Mouse (Mus musculus) neural tube, embryonic 10.5 days (tissue): Measurements from ENCODE around the gene Fank1.
A peak's percentile ranks its signal among the peaks of the same experiment; 100 is the strongest.

Experiments
- DNase-seq: peaks from one replicate; pipeline ENCODE4 v3.0.0-alpha.2; 2017; ENCODE audit warnings: low spot score; ENCODE audit errors: extremely low spot score

Gene Fank1

DNA sequence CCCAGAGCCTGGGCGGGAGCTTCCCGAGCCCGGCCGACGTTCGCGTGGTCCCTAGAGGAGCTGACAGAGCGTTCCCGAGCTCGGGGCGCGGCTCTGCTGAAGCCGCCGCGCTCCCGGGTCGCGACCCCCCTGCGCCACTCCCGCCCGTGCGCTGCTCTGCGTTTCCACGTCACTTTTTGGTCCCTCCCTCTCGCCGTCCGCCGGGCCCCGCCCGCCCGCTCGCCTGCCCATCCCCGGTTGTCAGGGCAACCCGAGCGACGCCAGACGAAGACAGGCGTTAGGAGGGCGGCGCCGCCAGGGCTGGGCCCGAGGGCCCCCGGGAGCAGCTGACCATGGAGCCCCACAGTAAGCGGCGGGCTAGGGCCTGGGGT lies at the start of gene Fank1:
Fank1 (plus strand) TSS at position 236 of the 371 bp plus-strand sequence.
- DNase-seq: peak; percentile 91

DNA sequence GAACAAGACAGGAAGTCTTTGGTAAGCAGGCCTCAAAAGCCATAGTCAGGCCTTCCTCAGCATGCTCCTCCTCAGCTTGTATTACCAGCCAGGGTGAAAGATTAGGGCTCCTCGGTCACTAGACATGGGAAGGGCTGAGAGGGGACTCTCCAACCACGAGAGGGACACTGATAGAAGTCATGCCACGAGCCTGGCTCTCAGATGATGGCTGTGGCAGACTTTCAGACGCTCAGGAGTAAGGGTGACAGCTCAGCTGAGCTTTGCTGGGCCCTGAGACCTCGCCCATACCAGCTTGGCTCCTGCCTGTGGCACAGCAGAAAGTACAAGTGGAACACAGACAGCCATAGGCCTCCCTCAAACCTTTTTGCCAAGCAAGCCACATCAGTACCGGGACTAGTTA lies 49.6 kb upstream of the Fank1 start:
- DNase-seq: no peak

DNA sequence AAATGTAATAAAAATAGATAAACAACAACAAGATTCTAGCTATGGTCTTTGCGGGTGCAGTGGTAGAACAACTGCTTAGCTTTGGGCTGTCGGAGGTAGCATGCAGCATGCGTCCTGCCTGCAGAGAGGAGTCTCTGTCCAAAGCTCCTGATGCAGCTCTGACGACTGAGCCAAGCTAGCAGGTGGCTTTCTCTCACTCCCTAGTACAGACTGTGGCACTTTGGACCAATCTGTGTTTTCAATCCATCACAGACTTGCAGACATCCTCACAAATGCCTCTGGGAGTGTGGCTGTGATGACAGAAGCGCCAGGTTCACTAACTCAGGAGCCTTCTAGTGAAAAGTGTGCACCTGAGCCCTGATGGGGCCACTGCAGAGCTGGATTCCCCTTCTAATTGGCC lies 47.3 kb upstream of the Fank1 start:
- no peak for DNase-seq

DNA sequence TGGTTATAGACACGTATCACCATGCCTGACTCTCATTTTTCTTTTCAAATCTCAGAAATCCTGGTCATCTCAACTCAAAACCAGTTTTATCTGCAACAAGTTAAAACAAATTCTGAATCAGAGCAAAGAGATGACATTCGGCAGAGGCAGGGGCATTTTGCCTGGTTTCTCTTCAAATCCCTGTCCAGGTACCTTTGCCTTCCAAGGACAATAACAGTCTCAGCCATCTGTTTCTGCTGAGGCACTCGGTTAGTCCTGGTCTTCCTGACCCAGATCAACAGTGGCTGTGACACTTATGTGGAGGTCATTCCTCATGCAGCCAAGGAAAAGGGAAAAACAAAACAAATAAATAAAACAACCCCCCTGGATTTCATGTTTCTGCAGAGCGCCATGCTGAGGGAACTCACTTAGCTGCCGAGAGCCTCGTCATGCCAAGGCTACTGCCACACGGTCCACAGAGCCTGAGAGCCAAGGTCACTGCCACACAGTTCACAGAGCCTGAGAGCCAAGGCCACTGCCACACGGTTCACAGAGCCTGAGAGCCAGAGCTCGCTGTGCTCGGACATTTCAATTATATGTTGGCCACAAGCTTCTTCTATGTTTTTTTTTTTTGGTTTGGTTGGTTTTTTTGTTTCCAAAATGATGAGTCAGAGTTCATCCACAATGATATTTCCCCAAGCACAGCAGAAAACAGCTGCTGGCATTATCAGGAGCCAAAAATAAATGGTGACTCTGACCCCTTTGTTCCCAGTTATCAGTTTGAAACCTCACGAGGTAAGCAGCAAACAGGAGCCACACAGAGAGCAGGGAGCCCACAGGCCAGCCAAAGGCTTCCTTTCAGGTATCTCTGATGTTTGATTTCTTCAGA lies 46.1 kb upstream of the Fank1 start:
- no peak for DNase-seq

DNA sequence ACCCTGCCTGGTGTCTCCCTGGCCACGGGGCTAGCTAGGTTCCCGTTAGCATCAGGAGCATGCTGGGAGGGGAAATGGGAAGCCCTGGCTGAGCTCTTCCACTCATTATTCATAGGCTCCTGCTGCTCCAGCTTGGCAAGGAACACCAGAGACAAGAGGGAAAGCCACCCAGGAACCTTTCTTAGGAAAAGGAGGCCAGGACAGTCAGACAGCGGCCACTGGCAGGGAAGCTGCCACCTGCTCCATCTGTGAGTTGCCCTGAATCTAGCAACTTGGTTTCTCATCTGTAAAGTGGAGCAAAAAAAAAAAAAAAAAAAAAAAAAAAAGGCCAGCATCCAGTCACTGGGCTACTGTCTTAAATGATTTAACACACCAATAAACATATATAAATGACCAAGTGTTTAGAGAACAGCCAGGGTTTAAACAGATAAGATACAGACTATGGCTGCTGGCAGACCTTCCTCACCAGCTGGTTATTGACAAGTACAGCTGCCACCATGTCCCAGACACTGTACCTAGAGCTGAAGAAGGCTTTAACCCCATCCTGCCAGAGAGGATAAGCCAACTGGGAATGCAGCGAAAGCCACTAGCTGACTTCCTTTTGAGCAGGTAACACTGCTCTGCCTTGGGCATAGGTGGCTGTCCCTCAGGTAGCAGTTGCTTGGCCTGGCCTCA lies 44.6 kb upstream of the Fank1 start:
- no peak for DNase-seq

DNA sequence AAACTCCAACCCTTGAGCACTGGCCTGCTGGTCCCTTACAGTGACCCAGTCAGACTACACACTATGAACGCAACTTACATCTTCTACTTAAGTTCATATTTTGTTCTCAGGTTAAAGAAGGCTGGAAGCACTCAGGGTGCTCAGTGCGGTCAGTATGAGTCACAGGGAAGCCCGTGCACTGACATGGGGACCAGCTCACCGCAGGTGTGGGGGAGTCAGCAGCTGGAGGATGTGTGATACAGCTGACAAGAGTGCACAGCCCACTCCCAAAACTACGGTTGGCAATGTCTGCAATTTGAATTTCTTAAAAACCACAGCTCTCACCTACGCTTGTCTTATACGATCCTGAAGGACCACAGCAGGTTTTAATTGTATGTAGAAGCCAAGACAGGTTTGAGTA lies 36.1 kb upstream of the Fank1 start:
- no peak for DNase-seq

DNA sequence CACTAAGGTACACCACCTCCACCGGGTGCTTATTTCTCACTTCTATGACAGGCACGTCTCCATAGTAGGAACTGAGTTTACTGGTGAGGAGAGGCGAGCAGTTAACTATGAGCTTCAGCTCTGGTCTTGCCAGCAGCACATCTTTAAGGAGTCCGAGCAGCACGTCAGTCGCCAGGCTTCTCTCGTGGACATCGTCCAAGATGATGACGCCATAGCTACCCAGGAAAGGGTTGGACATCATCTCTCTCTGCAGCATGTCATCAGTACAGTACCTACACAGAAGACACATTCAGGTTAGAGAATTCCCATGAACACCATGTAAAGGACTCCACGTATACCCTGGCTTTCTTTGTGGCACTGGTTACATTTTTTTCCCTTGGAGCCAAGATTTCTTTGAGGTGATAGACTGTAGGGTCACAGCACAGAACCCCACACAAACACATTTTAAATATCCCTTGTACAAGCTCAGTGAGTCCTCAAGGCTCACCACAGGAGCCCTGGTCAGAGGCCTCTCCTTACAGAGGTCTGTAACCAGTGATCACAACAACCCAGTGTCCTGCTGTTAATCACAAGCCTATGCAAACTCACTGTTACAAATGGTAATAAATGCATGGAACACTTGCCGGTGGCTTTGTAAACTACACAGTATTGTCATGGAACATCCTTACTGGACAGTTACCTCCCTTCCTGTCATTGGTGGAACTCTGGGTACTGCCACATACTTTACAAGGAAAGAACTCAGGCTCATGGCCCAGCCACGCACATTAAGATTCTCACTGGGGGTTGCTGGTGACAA lies 33.9 kb upstream of the Fank1 start:
- no peak for DNase-seq

DNA sequence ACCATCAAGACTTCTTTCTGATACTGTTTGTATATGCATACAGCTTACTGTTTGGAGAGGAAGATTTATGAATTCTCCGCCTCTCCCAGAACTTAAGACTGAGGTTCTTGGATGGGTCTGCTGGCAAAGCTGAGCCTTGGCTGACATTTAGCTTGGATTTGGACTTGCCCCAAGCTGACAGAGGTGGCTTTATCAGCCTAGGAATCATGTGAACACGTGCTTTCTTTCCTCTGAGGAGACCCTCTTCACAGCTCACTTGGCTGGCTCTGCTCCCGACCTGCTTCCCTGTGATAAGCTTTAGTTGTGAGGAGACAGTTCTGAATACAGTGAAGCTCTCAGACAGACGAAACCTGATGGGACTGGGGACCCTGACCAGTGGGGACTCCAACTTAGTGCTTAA lies 33.0 kb upstream of the Fank1 start:
- DNase-seq: no peak

DNA sequence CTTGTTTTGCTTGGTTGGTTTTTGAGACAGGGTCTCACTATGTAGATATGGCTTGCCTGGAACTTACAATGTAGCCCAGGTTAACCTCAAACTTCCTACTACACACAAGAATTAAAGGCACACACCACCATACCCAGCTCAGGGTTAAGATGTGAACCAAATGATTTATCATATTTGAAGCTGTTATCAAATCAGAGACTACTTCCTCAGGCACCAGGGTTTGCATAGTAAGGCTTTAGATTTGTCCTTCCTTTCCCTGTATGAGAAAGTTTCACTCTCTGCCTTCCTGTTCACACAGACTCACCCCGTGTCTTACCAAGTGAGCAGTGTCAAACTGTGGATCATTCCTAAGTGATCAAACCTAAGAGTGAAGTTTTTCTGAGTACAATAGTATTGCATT lies 32.5 kb upstream of the Fank1 start:
- DNase-seq: no peak

DNA sequence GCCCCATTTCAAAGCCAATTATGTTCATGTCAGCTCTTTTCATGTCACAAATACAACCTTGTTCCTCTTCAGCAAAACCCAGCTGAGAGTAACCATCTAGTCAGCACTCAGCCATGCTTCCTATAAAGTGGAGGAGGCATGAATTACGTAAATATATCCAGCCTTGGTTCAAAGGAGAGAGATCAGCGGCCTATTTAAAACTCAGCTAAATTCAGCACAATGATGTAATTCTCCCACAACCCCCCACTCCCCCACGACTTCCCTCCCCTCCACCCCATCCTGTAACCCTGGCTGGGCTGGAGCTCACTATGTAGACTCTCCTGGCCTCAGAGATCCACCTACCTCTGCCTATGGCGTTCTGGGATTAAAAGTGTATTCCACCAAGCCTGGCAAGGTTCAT lies 32.0 kb upstream of the Fank1 start:
- DNase-seq: no peak

DNA sequence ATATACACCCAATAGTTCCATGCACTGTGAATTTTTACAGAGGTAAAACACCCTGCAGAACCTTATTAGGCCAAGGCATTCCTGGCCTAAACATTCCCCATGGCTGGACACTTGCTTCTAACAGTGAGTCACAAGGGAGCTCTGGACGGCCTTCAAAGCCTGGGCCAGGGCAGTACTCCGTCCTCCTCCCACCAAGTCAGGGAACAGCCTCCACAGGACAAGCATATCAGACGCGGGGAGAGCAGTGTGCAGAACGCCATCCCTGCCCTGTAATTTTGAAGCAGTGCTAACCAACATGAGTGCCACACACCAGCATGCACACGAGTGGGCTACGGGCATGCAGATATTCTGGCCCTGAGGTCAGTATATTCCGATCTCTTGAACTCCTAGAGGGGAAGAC lies 29.3 kb upstream of the Fank1 start:
- no peak for DNase-seq

DNA sequence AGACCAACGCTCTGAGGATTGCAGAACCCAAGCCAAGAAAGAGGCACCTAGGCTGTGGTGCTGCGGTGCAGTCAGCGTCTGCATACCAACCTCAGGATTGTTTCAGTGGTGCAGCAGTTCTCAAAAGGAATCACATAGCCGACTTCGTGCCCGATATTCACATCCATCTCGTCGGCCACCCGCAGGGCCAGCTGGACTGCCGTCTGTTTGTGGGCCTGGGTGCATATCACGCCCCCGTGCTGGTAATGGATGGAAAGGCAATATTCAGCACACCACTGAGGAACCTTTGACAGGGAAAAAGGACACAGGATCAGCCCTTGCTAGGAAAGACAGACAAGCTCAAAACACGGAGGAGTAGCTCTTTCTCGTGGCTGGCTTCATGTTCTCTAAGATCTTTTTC lies 27.9 kb upstream of the Fank1 start:
- DNase-seq: no peak

DNA sequence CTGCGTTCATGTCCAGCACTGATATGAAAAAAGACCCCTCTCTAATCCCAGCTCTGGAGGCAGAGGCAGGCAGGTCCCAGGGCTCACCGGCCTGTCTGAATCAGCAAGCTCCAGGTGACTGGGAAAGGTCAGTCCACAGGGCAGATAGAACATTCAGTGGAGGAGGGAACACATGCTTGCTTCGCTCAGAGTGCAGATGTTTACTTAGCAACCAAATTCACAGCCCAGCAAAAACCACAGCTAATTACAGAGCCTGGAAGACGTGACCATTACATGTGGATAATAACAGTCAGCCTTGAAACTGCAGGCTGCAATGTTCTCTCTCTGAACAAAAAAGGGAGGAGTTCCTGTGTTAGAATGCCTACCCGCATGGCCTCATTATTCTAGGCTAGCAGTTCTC lies 26.0 kb upstream of the Fank1 start:
- DNase-seq: no peak

DNA sequence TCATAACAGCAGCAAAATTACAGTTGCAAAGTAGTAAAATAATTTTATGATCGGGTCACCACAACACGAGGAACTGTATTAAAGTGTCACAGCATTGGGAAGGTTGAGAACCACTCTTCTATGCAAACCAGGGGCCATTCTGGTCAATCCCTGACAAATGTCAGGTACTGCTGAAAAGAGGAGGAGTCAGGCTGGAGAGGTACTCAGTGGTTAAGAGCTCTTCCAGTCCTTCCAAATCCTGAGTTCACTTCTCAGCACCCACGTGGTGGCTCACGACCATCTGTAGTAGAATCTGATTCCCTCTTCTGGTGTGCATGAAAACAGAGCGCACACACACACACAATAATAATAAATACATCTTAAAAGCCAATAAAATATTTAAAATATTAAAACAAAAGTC lies 25.5 kb upstream of the Fank1 start:
- no peak for DNase-seq

DNA sequence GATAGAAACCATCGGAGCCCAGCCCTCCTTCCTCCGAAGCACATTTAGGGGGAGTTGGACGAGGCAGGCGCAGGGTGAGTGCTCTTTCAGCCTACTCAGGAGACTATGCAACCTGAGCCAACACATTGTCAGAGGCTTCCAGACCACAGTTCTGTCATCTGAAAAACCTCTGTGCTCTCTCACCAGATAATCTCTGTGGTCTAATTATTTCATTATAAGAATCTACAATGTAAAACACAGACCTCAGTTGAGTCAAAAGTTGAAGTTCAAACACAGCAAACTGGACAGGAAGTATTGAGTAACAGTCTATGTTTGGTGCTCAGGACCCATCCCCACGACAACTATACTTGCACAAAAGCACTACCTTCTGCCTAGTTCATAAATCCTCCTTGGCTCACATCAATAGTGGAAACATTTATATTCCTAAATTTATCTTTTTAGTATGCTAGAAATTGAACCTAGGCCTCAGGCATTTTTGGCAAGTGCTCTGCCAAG lies 18.7 kb upstream of the Fank1 start:
- no peak for DNase-seq

DNA sequence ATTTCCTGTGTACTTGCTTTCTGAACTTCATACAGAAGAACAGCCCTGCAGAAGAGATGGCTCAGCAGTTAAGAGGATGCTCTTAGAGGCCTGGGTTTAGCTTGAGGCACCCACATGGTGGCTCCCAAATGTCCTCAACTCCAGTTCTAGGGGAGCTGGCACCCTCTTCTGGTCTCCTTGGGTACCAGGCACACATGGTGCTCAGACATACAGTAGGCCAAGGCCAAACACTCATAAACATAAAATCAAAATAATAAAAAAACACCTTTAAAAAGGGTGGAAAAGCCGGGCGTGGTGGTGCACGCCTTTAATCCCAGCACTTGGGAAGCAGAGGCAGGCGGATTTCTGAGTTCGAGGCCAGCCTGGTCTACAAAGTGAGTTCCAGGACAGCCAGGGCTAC lies 17.9 kb upstream of the Fank1 start:
- no peak for DNase-seq

DNA sequence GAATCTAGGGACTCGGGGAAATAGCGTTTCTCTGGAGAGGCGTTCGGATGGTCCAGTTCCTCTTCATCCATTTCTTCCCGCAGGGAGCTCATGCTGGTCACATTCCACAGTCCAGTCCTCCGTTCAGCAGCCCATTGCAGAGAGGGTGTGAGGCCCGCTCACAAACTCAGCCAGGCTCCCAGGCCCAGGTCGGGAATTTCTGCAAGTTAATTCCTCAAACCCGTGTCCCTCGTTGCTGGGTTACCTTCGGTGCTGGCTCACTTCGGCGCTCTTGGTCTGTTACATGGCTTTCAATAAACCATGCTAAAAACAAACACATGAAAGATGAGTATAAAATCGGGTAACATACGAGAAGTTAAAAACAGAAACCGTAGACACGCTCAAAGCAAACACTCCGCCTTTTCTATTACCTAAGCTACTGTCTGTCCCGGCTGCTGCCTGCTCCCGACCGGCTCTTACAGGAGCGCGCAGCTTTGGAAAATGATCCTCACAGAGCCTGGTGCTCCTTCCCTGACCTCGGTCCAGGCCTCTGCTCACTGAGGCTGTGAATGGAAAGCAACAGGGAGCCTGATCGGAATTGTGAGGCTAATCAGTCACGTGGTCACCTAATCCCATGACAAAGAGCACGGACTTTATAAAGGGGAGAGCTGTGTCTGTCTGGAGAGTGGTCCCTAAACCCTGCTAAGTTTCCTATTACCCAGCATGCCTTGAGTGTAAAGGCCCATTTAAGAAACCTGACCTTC lies 16.9 kb upstream of the Fank1 start:
- DNase-seq: peak; percentile 80

DNA sequence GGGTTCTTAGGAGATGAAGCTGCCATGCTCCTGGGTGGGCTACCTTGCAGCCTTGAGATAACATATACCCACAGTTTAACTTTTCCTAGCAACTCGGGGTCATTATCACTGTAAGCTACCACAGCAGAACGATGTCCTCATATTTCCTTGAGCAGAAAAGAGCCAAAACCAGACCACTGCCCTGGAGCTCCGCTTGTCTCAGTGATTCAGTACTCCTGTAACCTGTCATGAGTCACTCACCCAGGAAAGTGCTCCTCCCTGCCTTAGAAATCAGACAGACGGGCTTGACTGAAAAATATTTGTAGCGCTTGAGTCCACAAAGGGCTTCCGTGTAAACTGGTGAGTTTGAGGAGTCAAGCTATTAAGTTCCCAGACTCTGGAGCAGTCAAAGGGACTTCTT lies 14.0 kb upstream of the Fank1 start:
- no peak for DNase-seq

DNA sequence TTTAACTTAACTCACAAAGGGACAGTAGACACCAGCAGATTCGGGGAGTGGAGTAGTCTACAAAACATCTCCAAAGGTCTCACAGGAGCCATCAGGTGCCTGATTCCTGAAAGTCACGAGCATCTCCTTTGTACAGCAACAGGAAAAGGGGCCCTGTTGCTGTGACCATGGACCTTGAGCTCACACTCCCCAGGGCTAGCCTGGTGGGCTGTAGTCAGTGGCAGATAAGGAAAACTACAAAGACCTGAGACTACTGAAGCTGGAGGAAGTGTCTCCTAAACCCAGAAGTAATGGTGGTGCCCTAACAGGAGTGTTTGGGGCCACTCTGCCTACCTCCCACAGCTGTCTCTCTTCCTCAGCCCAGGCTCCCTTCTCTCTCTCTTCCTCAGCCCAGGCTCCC lies 12.2 kb upstream of the Fank1 start:
- DNase-seq: no peak

DNA sequence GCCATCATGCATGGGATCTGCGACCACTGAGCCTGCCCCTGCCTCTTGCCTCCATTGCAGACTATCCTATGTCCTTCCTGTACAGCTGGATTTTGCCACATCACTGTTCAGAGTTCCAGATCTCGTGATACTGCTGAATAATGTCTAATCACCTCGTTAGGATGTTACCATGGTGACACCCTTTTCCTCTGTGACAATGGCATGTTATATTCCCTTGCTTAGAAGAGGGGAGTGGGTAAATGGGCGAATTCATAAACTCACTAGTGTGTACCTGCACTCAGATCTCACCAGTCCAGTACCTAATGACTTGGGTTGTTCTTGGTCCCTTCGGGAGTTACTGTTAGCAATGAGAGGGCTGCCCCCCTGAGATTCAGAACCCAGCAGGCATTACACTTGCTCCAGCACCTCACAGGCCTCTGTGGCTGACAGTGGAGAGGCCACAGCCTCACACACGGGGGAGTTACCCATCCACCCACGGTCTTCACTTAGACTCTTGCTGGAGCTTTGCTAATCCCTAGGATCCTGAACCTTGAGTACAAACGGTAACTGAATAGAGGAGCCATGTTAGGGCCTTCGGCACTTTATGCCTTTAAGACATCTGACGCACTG lies 11.3 kb upstream of the Fank1 start:
- DNase-seq: no peak

DNA sequence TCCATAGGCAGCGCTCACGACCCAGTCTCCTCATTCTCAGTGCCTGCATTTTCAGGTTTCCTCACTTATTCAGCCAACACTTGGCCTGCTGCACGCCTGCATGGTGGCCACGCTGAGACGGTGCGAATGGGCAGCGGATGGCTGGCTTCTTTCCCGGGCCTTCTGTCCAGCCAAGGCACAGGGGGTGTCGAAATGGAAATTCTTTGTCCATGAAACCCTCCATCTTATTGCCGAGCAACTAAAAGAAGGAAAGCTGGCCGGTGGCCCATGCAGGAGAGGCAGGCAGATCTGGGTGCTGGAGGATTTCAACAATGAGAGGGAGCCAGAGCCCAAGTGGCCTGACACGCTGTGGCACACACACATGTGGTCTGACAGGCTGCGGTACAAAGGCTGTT lies 10.8 kb upstream of the Fank1 start:
- no peak for DNase-seq
